Comparison of ENCODE assay signal across 8 mouse cellular contexts in the genomic region with DNA sequence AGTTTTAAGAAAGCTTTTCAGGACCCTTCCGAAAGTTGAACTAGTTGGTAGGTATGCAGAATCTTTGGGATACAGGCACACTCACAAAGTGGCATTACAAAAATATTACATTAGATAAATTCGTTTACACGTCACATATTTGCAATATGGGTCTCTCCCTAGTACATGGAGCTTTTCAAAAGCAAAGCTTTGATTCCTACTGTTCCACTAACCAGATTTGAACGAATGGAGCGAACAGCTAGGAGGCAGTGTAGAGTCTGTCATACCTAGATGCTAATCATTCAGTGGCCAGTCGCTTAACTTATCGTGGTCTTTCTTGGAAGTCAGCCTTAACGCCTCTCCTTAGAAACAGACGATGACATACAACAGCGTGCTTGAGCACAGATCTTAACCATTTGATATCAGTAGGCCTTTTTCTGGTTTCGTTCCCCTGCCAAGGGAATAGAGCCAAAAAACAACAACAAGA. TPM values are rescaled to one million over a fixed set of nuclear protein-coding genes. Genes with fewer than 3 reads are reported as not detected.
A peak's percentile ranks its signal among the peaks of the same experiment; 100 is the strongest.
DNase-seq lines count a peak whose midpoint lies in the region; ATAC-seq and TF ChIP-seq lines count a peak whose summit lies in the region.

TSS of gene Nek7 (minus strand) at position 146 of the 466 bp plus-strand sequence.

- H3K27me3 ChIP-seq in intestine, embryonic 16.5 days (replicated peaks; ENCODE audit: control insufficient read depth, insufficient read depth, low read length): no peaks in the 10 kb centered on the region
- H3K27me3 ChIP-seq in midbrain, embryonic 10.5 days (ENCODE audit: low read depth, poor library complexity, severe bottlenecking): no peaks in the 10 kb centered on the region
- H3K27me3 ChIP-seq in thymus, adult 2 months (ENCODE audit: control insufficient read depth, insufficient read depth, low read length): no peaks in the 10 kb centered on the region

- peak; percentile 45 to 52 for DNase-seq in urinary bladder, postnatal 36 days (ENCODE audit: low spot score in 2 of 2)
- no peak for DNase-seq in urinary bladder, postnatal 25 days (ENCODE audit: low spot score)
- peak; percentile 39 for DNase-seq in embryo, embryonic 11.5 days (ENCODE audit: low read depth, low spot score)
- DNase-seq in heart, adult 11 months: peak; percentile 93
- peak; percentile 28 for DNase-seq in left cerebral cortex, postnatal 4 days
- peak; percentile 22 for DNase-seq in midbrain, embryonic 10.5 days (ENCODE audit: low spot score)
- DNase-seq in thymus, adult 2 months: peak; percentile 52

- WGBS in intestine, embryonic 16.5 days: 4% methylated on average over 11 of the region's 11 CpGs
- WGBS in midbrain, embryonic 10.5 days: 3% methylated on average over 11 of the region's 11 CpGs
- WGBS in thymus, adult 2 months: 2% methylated on average over 11 of the region's 11 CpGs

- no peak for TF ChIP-seq CTCF in thymus, adult 2 months (IDR thresholded peaks at IDR 0.05; ENCODE audit: borderline replicate concordance, control insufficient read depth, extremely low read depth, insufficient read depth, low read length, poor library complexity)

- intact Hi-C loops in left cerebral cortex, postnatal 4 days (cut with DNase I): loop anchor here (5.0 to 10.0 kb wide), 3 partner anchors 115 to 293 kb away; no protein-coding TSS in a partner anchor

- ATAC-seq in intestine, embryonic 16.5 days: peak; percentile 20; the same call in 1 of the 2 replicates

- peak within 1 kb of the TSS; percentile 97 for H3K27ac ChIP-seq in intestine, embryonic 16.5 days (ENCODE audit: low read length)
- peak within 1 kb of the TSS; percentile 96 for H3K27ac ChIP-seq in midbrain, embryonic 10.5 days (replicated peaks)
- H3K27ac ChIP-seq in thymus, adult 2 months (ENCODE audit: control insufficient read depth, insufficient read depth, low read length): peak within 1 kb of the TSS; percentile 70

- H3K4me3 ChIP-seq in intestine, embryonic 16.5 days (ENCODE audit: low read length): peak within 1 kb of the TSS; percentile 96
- peak within 1 kb of the TSS; percentile 83 for H3K4me3 ChIP-seq in midbrain, embryonic 10.5 days
- H3K4me3 ChIP-seq in thymus, adult 2 months (ENCODE audit: control insufficient read depth, insufficient read depth, low read length): peak within 1 kb of the TSS; percentile 72

- no peaks in the 10 kb centered on the region for H3K9me3 ChIP-seq in intestine, embryonic 16.5 days (ENCODE audit: control insufficient read depth, low read length)
- H3K9me3 ChIP-seq in midbrain, embryonic 10.5 days (replicated peaks): no peaks in the 10 kb centered on the region

- peak within 1 kb of the TSS; percentile 65 for H3K4me2 ChIP-seq in intestine, embryonic 16.5 days (ENCODE audit: low read depth, low read length)

- peaks cover 4% of the 10 kb centered on the region; the same call in 1 of the 2 replicates for H3K4me1 ChIP-seq in intestine, embryonic 16.5 days (ENCODE audit: control insufficient read depth, insufficient read depth, low read length)
- peaks cover 26% of the 10 kb centered on the region for H3K4me1 ChIP-seq in midbrain, embryonic 10.5 days
- H3K4me1 ChIP-seq in thymus, adult 2 months (replicated peaks; ENCODE audit: control insufficient read depth, insufficient read depth, low read length): peaks cover 8% of the 10 kb centered on the region

- H3K9ac ChIP-seq in intestine, embryonic 16.5 days (ENCODE audit: low read depth, low read length): peak within 1 kb of the TSS; percentile 90

- no peak for TF ChIP-seq POLR2A in thymus, adult 2 months (IDR thresholded peaks at IDR 0.05; ENCODE audit: control insufficient read depth, extremely low read depth, insufficient read depth, low read length, poor library complexity)

- no peaks in the 10 kb centered on the region for H3K36me3 ChIP-seq in intestine, embryonic 16.5 days (ENCODE audit: control insufficient read depth, insufficient read depth, low read length)
- H3K36me3 ChIP-seq in midbrain, embryonic 10.5 days: no peaks in the 10 kb centered on the region
- no peaks in the 10 kb centered on the region for H3K36me3 ChIP-seq in thymus, adult 2 months (ENCODE audit: control insufficient read depth, insufficient read depth, low read length)

RNA-seq across cellular contexts. Expression of gene Nek7, which starts in this region (rescaled TPM):
- polyA plus RNA-seq in intestine, embryonic 16.5 days (2015; fragmentation: Nextera tagmentation; extraction: Ambion mirVana): 18.3 and 19.2 TPM in 2 replicates
- total RNA-seq in left cerebral cortex, postnatal 4 days (2021): 10 to 100 TPM; 10.2 to 11.5 TPM
- polyA plus RNA-seq in midbrain, embryonic 10.5 days (2016; fragmentation: Nextera tagmentation; extraction: Ambion mirVana): 26.5 and 28.3 TPM in 2 replicates
- polyA plus RNA-seq in thymus, adult 2 months (2012; rRNA removed): 9.7 and 9.8 TPM in 2 replicates
